Mouse (Mus musculus) ES-Bruce4 (cell line): Measurements from ENCODE around the gene Tmem8. TPM values are rescaled to one million over a fixed set of nuclear protein-coding genes. Genes with fewer than 3 reads are reported as not detected.
A peak's percentile ranks its signal among the peaks of the same experiment; 100 is the strongest.
"Not testable (repeated sequence)": the region's sequence is repeated elsewhere in the genome, so short reads cannot be mapped to it uniquely, and the experiment has no call there.

Source experiments
- H3K27ac ChIP-seq: 2 replicates; pipeline ENCODE4 v1.5.1; 2012; ENCODE audit warnings: low read length, inconsistent platforms; ENCODE audit not compliant: insufficient read depth
- H3K27me3 ChIP-seq: 2 replicates; pipeline ENCODE4 v1.6.1; 2012; ENCODE audit warnings: mild to moderate bottlenecking, low read length, inconsistent platforms; ENCODE audit not compliant: control insufficient read depth, poor library complexity, insufficient read depth, severe bottlenecking
- H3K36me3 ChIP-seq: 2 replicates; pipeline ENCODE4 v1.6.1; 2012; ENCODE audit warnings: inconsistent platforms, mild to moderate bottlenecking, low read length, moderate library complexity; ENCODE audit not compliant: control insufficient read depth, poor library complexity, insufficient read depth, severe bottlenecking
- H3K4me1 ChIP-seq: one replicate; pipeline ENCODE4 v1.8.1; 2011; ENCODE audit warnings: low read length; ENCODE audit not compliant: control insufficient read depth, insufficient read depth
- H3K4me3 ChIP-seq: 2 replicates; pipeline ENCODE4 v1.5.1; 2011; ENCODE audit warnings: low read depth, mild to moderate bottlenecking, low read length
- H3K9ac ChIP-seq: 2 replicates; pipeline ENCODE4 v1.6.1; 2012; ENCODE audit warnings: low read depth, mild to moderate bottlenecking, inconsistent platforms; ENCODE audit not compliant: poor library complexity, severe bottlenecking
- H3K9me3 ChIP-seq: replicated peaks from 2 replicates; pipeline ENCODE4 v1.6.1; 2012; ENCODE audit warnings: mild to moderate bottlenecking, low read length, inconsistent platforms; ENCODE audit not compliant: control insufficient read depth, poor library complexity, insufficient read depth, severe bottlenecking
- CTCF ChIP-seq: IDR thresholded peaks from one replicate; pipeline ENCODE4 v1.8.1; 2011; ENCODE audit warnings: low read depth, low read length
- EP300 ChIP-seq: IDR thresholded peaks from 2 replicates; pipeline ENCODE4 v1.6.1; 2011; ENCODE audit warnings: low read depth, low read length; ENCODE audit not compliant: insufficient read depth
- POLR2A ChIP-seq: IDR thresholded peaks from one replicate; pipeline ENCODE4 v1.8.1; 2011; ENCODE audit warnings: low read length; ENCODE audit not compliant: insufficient read depth
- polyA plus RNA-seq: library from polyadenylated mRNA; stranded (reverse); fragments of >200 nt; gene quantifications from 2 replicates; pipeline ENCODE4 v1.2.4, GENCODE M21; 2011; ENCODE audit warnings: low read depth; ENCODE audit not compliant: missing spikeins, insufficient read depth, insufficient read length

Gene Tmem8
- polyA plus RNA-seq, 1 experiment: 15.6 TPM

DNA sequence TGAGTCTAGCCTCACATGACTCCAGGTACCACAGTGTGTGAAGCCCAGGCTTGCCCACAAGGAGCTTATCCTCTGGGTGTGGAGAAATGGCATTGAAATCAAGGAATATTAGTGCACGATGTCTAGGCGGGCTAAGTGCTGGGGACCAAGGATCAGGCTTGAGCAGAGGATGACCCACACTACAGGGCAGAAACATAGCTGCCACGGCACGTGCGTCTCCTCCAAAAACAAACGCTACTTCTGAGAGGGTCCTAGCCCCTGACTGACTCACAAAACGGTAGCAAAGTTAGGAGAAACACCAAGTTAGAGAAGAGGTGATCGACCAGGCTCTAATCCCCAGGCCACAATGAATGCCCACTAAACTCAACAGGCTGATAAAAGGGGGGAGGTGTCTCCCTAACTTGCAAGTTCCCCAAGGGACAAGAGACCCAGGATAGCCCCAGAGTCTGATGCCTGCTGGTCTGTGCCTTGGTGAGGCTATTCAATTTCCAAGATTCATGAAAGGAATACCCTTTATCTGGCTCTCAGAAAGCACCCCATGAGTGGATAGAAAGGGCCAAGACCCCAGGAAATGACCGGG is 18.5 kb upstream of the Tmem8 start:
- H3K4me3 ChIP-seq: peak overlapping the region; percentile 92
- H3K4me1 ChIP-seq: no peaks in the 10 kb centered on the region
- H3K9me3 ChIP-seq: no peaks in the 10 kb centered on the region
- H3K36me3 ChIP-seq: peaks cover 17% of the 10 kb centered on the region
- H3K27me3 ChIP-seq: no peaks in the 10 kb centered on the region
- peak overlapping the region; percentile 23 for H3K27ac ChIP-seq
- peak overlapping the region; percentile 91 for H3K9ac ChIP-seq
- no peak for TF ChIP-seq CTCF
- TF ChIP-seq EP300: no peak
- TF ChIP-seq POLR2A: no peak

DNA sequence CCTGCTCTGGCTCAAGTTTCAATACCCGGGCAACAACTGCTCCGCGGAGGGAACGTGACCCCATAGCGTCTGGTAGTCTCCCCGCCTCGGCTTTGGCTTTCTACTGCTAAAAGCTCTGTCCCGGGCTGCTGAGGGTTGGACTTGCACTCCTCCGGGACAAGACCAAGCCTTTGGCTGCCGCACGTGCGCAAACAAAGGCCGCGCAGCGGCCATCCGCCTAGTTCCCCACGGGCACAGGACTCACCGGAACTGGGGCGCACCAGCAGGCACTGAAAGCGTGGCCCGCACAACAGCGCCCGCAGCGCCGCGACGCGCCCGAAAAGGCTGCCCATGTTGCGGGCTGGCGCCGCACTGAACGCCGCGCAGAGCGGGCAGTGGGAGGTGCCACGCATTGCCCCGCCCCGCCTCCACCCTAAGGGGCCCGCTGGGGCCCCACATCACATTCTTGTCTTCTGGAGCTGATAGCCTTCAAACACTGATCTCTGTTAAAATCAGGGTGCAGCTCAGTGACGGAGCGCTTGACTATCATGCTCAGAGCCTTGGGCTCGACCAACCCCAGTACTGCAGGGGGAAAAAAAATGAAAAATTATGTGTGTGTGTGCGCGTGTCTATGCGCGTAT is 17.9 kb upstream of the Tmem8 start, which contains the start of gene Nme4:
Gene Nme4, minus strand, starts transcription at position 482 of the 620 bp plus-strand sequence.
- H3K4me1 ChIP-seq: no peaks in the 10 kb centered on the region
- H3K9me3 ChIP-seq: no peaks in the 10 kb centered on the region
- H3K36me3 ChIP-seq: peaks cover 17% of the 10 kb centered on the region
- no peak for TF ChIP-seq CTCF
- peak; percentile 73 for TF ChIP-seq POLR2A
- TF ChIP-seq EP300: no peak
- H3K4me3 ChIP-seq: peak within 1 kb of the TSS; percentile 92
- H3K27ac ChIP-seq: peak within 1 kb of the TSS; percentile 23
- peak within 1 kb of the TSS; percentile 91 for H3K9ac ChIP-seq
- no peaks in the 10 kb centered on the region for H3K27me3 ChIP-seq

DNA sequence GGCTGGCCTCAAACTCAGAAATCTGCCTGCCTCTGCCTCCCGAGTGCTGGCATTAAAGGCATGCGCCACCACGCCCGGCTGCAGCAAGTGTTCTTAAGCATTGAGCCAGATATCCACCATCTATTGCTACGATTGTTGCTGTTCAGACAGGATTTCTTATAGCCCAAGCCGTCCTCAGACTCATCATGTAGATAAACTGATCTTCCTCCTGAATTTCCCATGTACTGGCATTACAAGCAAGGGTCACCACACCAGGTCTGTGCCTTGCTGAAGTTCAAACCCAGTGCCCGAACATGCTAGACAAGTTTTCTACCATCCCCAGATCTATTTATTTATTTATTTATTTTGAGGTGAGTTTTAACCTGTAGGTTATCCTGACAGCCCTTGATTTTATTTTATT is 14.6 kb upstream of the Tmem8 start:
- H3K9me3 ChIP-seq: no peaks in the 10 kb centered on the region

DNA sequence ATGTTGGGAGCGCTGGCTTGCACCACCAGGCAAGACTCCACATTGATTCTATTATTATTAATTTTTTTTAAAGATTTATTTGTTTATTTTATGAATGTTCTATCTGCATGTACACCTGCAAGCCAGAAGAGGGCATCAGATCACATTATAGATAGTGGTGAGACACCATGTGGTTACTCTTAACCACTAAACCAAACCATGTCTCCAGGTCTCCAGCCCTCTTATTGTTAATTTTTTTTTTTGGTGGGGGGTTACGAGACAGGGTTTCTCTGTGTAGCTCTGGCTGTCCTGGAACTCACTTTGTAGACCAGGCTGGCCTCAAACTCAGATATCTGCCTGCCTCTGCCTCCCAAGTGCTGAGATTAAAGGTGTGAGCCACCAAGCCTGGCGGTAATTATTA is 13.8 kb upstream of the Tmem8 start:
- H3K9me3 ChIP-seq, H3K4me1 ChIP-seq, H3K36me3 ChIP-seq, H3K9ac ChIP-seq, H3K27ac ChIP-seq, H3K4me3 ChIP-seq, H3K27me3 ChIP-seq: not testable (repeated sequence)

More for the DNA sequence above, 14.6 kb upstream of the Tmem8 start:
- Histone ChIP-seq H3K4me3 (no peak overlapping the region), H3K4me1 (peaks cover 4% of the 10 kb centered on the region), H3K27me3 (no peaks in the 10 kb centered on the region), H3K36me3 (peaks cover 2% of the 10 kb centered on the region), H3K27ac (no peak overlapping the region), H3K9ac (no peak overlapping the region)
- TF ChIP-seq CTCF (no peak), POLR2A (no peak), EP300 (no peak)

- Histone ChIP-seq H3K27ac (no peak overlapping the region), H3K4me3 (no peak overlapping the region), H3K9ac (no peak overlapping the region), H3K27me3 (no peaks in the 10 kb centered on the region), H3K9me3 (no peaks in the 10 kb centered on the region), H3K4me1 (peaks cover 4% of the 10 kb centered on the region), H3K36me3 (no peaks in the 10 kb centered on the region)
- TF ChIP-seq CTCF (no peak), POLR2A (no peak), EP300 (no peak)
Measured at GRCm38 (mm10) chr17:26100166-26100565, 12.9 kb upstream of the Tmem8 start.

GRCm38 (mm10) chr17:26101478-26101877 is 11.6 kb upstream of the Tmem8 start:
- Histone ChIP-seq H3K4me1 (peaks cover 4% of the 10 kb centered on the region), H3K4me3 (no peak overlapping the region), H3K27ac (peak overlapping the region; percentile 18; the same call in 1 of the 2 replicates), H3K36me3 (no peaks in the 10 kb centered on the region), H3K27me3 (no peaks in the 10 kb centered on the region), H3K9ac (peak overlapping the region; percentile 29; the same call in 1 of the 2 replicates), H3K9me3 (no peaks in the 10 kb centered on the region)
- TF ChIP-seq EP300 (0 out of 2 replicates have a peak, but pooled peaks have one; percentile 32), POLR2A (no peak)
